Mouse (Mus musculus) heart, postnatal 0 days (tissue): ENCODE data around the gene Ppp1r21. TPM values are rescaled to one million over a fixed set of nuclear protein-coding genes. Genes with fewer than 3 reads are reported as not detected.

ENCODE experiments used
- ATAC-seq: fragments of 200-750 bp; cut with Nextera tagmentation; 2 replicates; pipeline ENCODE4 v1.8.0; 2017; ENCODE audit warnings: low read depth, moderate number of reproducible peaks, moderate library complexity; ENCODE audit not compliant: insufficient read depth
- DNase-seq: peaks from one replicate; pipeline ENCODE4 v3.0.0-alpha.2; 2016; ENCODE audit warnings: low spot score
- H3K27ac ChIP-seq: fragments of 300-500 bp; sonication (generic); 2 replicates; pipeline ENCODE4 v1.5.1; 2014; ENCODE audit warnings: low read depth, mild to moderate bottlenecking
- H3K27me3 ChIP-seq: fragments of 300-500 bp; sonication (generic); 2 replicates; pipeline ENCODE4 v1.6.1; 2014; ENCODE audit warnings: low read length, mixed read lengths; ENCODE audit not compliant: control insufficient read depth, insufficient read depth
- H3K36me3 ChIP-seq: fragments of 300-500 bp; sonication (generic); replicated peaks from 2 replicates; pipeline ENCODE4 v1.6.1; 2014; ENCODE audit warnings: low read length, mixed read lengths; ENCODE audit not compliant: control insufficient read depth, insufficient read depth
- H3K4me1 ChIP-seq: fragments of 300-500 bp; sonication (generic); 2 replicates; pipeline ENCODE4 v1.6.1; 2014; ENCODE audit warnings: antibody characterized with exemption; ENCODE audit not compliant: control insufficient read depth, insufficient read depth
- H3K4me2 ChIP-seq: fragments of 300-500 bp; sonication (generic); 2 replicates; pipeline ENCODE4 v1.6.1; 2014; ENCODE audit warnings: low read depth, mild to moderate bottlenecking, low read length, moderate library complexity
- H3K4me3 ChIP-seq: fragments of 300-500 bp; sonication (generic); 2 replicates; pipeline ENCODE4 v1.5.1; 2014; ENCODE audit warnings: low read depth, low read length
- H3K9ac ChIP-seq: fragments of 300-500 bp; sonication (generic); replicated peaks from 2 replicates; pipeline ENCODE4 v1.6.1; 2014; ENCODE audit warnings: low read depth, low read length, mixed read lengths
- H3K9me3 ChIP-seq: fragments of 300-500 bp; sonication (generic); replicated peaks from 2 replicates; pipeline ENCODE4 v1.6.1; 2016; ENCODE audit warnings: low read length; ENCODE audit not compliant: control insufficient read depth
- CTCF ChIP-seq: IDR thresholded peaks from 2 replicates; pipeline ENCODE4 v1.5.1; 2016; ENCODE audit warnings: antibody characterized with exemption, control low read depth, low read depth
- EP300 ChIP-seq: IDR thresholded peaks from 2 replicates; pipeline ENCODE4 v1.6.1; 2016; ENCODE audit warnings: antibody characterized with exemption, low read depth
- WGBS: fragments of 180-500 bp; shearing (Covaris S2); extraction: QIAGEN DNeasy Blood & Tissue Kit; methylation state at CpG from one replicate; pipeline ENCODE4 v1.1.7; 2014; 5-methylcytosine and 5-hydroxymethylcytosine counted together
- polyA plus RNA-seq: library from polyadenylated mRNA; unstranded; fragments of >200 nt; fragmentation: Nextera tagmentation; extraction: Ambion mirVana; gene quantifications from 2 replicates; pipeline ENCODE4 v1.2.1, GENCODE M21; 2015
- total RNA-seq: library from RNA; depleted of rRNA; stranded (reverse); fragments of >200 nt; gene quantifications from 2 replicates; pipeline ENCODE4 v1.2.3, GENCODE M21; 2014; ENCODE audit warnings: low replicate concordance; rRNA removed

Ppp1r21 gene
- total and polyA plus RNA-seq, 2 experiments from 2014 or later: 5.8 to 5.9 TPM

DNA sequence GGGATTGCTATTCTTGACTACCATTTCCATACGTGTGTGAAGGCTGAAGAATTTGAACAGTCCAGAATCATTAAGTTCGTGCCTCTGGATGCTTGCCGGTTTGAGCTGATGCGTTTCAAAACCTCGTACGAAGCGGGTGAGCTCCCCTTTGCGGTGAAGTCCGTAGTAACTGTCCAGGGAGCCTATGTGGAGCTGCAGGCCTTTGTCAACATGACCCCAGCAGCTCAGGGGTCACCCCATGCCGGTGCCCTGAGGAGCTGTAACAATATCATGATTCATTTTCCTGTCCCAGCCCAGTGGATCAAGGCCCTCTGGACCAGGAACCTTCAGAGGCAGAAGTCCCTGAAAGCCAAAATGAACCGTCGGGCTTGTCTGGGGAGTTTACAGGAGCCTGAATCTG, 106.7 kb downstream of the Ppp1r21 start:
- Histone ChIP-seq H3K27me3 (no peaks in the 10 kb centered on the region), H3K4me2 (no peak overlapping the region), H3K36me3 (peaks cover 25% of the 10 kb centered on the region), H3K4me3 (no peak overlapping the region), H3K4me1 (0 out of 2 replicates have a peak, but pooled peaks cover 3% of the 10 kb centered on the region), H3K9ac (no peak overlapping the region), H3K27ac (no peak overlapping the region), H3K9me3 (no peaks in the 10 kb centered on the region)
- no peak for ATAC-seq
- DNase-seq: no peak
- 60% methylated on average over 12 of the region's 12 CpGs for WGBS
- no peak for TF ChIP-seq EP300
- TF ChIP-seq CTCF: no peak

Other genes with a start within 250 kb of the Ppp1r21 start
- gene Foxn2, start 89.4 kb upstream of the Ppp1r21 start, total RNA-seq: 7.8 and 9.0 TPM in 2 replicates
- gene Foxn2, start 89.4 kb upstream of the Ppp1r21 start, polyA plus RNA-seq: 4.9 and 5.4 TPM in 2 replicates
- gene Ston1, start 67.6 kb downstream of the Ppp1r21 start, total RNA-seq: 4.2 and 9.0 TPM in 2 replicates
- 3.9 and 4.1 TPM in 2 replicates for gene Ston1, start 67.6 kb downstream of the Ppp1r21 start, polyA plus RNA-seq
- not detected in 2 replicates for gene Gtf2a1l, start 138.5 kb downstream of the Ppp1r21 start, total RNA-seq
- gene Gtf2a1l, start 138.5 kb downstream of the Ppp1r21 start, polyA plus RNA-seq: not detected in 2 replicates